Mouse (Mus musculus): ENCODE results near the gene Efcab11. TPM values are rescaled to one million over a fixed set of nuclear protein-coding genes. Genes with fewer than 3 reads are reported as not detected.

Efcab11 gene
- total RNA-seq, 1 experiment: 2.9 TPM

- H3K4me1 ChIP-seq (ENCODE audit: control insufficient read depth in 2 of 2, insufficient read depth in 2 of 2, low read length in 2 of 2, poor library complexity in 1 of 2): no peaks in the 10 kb centered on the region
Measured at GRCm38 (mm10) chr12:99685451-99686100, 198.7 kb downstream of the Efcab11 start.

GRCm38 (mm10) chr12:99681681-99682080, 202.6 kb downstream of the Efcab11 start:
- no peak for DNase-seq (ENCODE audit: low read depth, low spot score)
- Histone ChIP-seq H3K4me3 (ENCODE audit: insufficient read depth in 1 of 2, low read depth in 1 of 2, low read length in 2 of 2, poor library complexity in 1 of 2, severe bottlenecking in 1 of 2) (no peak overlapping the region), H3K27ac (ENCODE audit: insufficient read depth, low read depth, low read length, poor library complexity, severe bottlenecking) (no peak overlapping the region), H3K36me3 (ENCODE audit: control insufficient read depth, insufficient read depth, low read length, poor library complexity, severe bottlenecking) (no peaks in the 10 kb centered on the region), H3K4me1 (ENCODE audit: control insufficient read depth in 2 of 2, insufficient read depth in 2 of 2, low read length in 2 of 2, poor library complexity in 1 of 2) (no peaks in the 10 kb centered on the region), H3K9ac (ENCODE audit: insufficient read depth, low read depth, low read length, poor library complexity, severe bottlenecking) (no peak overlapping the region), H3K9me3 (ENCODE audit: control insufficient read depth, insufficient read depth, low read depth, low read length) (no peaks in the 10 kb centered on the region)
- TF ChIP-seq HCFC1 (IDR thresholded peaks at IDR 0.05; ENCODE audit: borderline replicate concordance, insufficient read depth, low read length): no peak
- no peak for TF ChIP-seq CHD2 (IDR thresholded peaks at IDR 0.05; ENCODE audit: low read depth, low read length)
- TF ChIP-seq ZNF384 (IDR thresholded peaks at IDR 0.05; ENCODE audit: low read depth, low read length): no peak
- TF ChIP-seq ZC3H11A (IDR thresholded peaks at IDR 0.05; ENCODE audit: borderline replicate concordance, low read depth, low read length): no peak
- TF ChIP-seq MAFK (IDR thresholded peaks at IDR 0.05; ENCODE audit: insufficient read depth, low read depth, low read length): no peak
- in situ Hi-C loops (cut with MboI; ENCODE audit: low sequenced_read_pairs in 2 of 2, unreplicated experiment in 2 of 2): no loop called here

More at GRCm38 (mm10) chr12:99685451-99686100, 198.7 kb downstream of the Efcab11 start:
- Histone ChIP-seq H3K9ac (ENCODE audit: insufficient read depth, low read depth, low read length, poor library complexity, severe bottlenecking) (no peak overlapping the region), H3K4me3 (ENCODE audit: insufficient read depth in 1 of 2, low read depth in 1 of 2, low read length in 2 of 2, poor library complexity in 1 of 2, severe bottlenecking in 1 of 2) (no peak overlapping the region), H3K9me3 (ENCODE audit: control insufficient read depth, insufficient read depth, low read depth, low read length) (no peaks in the 10 kb centered on the region), H3K27ac (ENCODE audit: insufficient read depth, low read depth, low read length, poor library complexity, severe bottlenecking) (no peak overlapping the region), H3K36me3 (ENCODE audit: control insufficient read depth, insufficient read depth, low read length, poor library complexity, severe bottlenecking) (no peaks in the 10 kb centered on the region)
- TF ChIP-seq HCFC1 (IDR thresholded peaks at IDR 0.05; ENCODE audit: borderline replicate concordance, insufficient read depth, low read length): no peak
- TF ChIP-seq CHD2 (IDR thresholded peaks at IDR 0.05; ENCODE audit: low read depth, low read length): no peak
- no peak for TF ChIP-seq MAFK (IDR thresholded peaks at IDR 0.05; ENCODE audit: insufficient read depth, low read depth, low read length)
- no peak for TF ChIP-seq ZNF384 (IDR thresholded peaks at IDR 0.05; ENCODE audit: low read depth, low read length)
- TF ChIP-seq ZC3H11A (IDR thresholded peaks at IDR 0.05; ENCODE audit: borderline replicate concordance, low read depth, low read length): no peak
- in situ Hi-C loops (cut with MboI; ENCODE audit: low sequenced_read_pairs in 2 of 2, unreplicated experiment in 2 of 2): no loop called here
- no peak for DNase-seq (ENCODE audit: low read depth, low spot score)

GRCm38 (mm10) chr12:99671866-99672191, 212.4 kb downstream of the Efcab11 start:
- DNase-seq (ENCODE audit: low read depth, low spot score): no peak
- Histone ChIP-seq H3K4me1 (ENCODE audit: control insufficient read depth in 2 of 2, insufficient read depth in 2 of 2, low read length in 2 of 2, poor library complexity in 1 of 2) (no peaks in the 10 kb centered on the region), H3K36me3 (ENCODE audit: control insufficient read depth, insufficient read depth, low read length, poor library complexity, severe bottlenecking) (no peaks in the 10 kb centered on the region), H3K27ac (ENCODE audit: insufficient read depth, low read depth, low read length, poor library complexity, severe bottlenecking) (no peak overlapping the region), H3K9ac (ENCODE audit: insufficient read depth, low read depth, low read length, poor library complexity, severe bottlenecking) (no peak overlapping the region), H3K4me3 (ENCODE audit: insufficient read depth in 1 of 2, low read depth in 1 of 2, low read length in 2 of 2, poor library complexity in 1 of 2, severe bottlenecking in 1 of 2) (no peak overlapping the region), H3K9me3 (ENCODE audit: control insufficient read depth, insufficient read depth, low read depth, low read length) (no peaks in the 10 kb centered on the region)
- TF ChIP-seq CHD2 (IDR thresholded peaks at IDR 0.05; ENCODE audit: low read depth, low read length) (no peak), ZC3H11A (IDR thresholded peaks at IDR 0.05; ENCODE audit: borderline replicate concordance, low read depth, low read length) (no peak), HCFC1 (IDR thresholded peaks at IDR 0.05; ENCODE audit: borderline replicate concordance, insufficient read depth, low read length) (no peak), MAFK (IDR thresholded peaks at IDR 0.05; ENCODE audit: insufficient read depth, low read depth, low read length) (no peak), ZNF384 (IDR thresholded peaks at IDR 0.05; ENCODE audit: low read depth, low read length) (no peak)
- in situ Hi-C loops (cut with MboI; ENCODE audit: low sequenced_read_pairs in 2 of 2, unreplicated experiment in 2 of 2): no loop called here

DNA sequence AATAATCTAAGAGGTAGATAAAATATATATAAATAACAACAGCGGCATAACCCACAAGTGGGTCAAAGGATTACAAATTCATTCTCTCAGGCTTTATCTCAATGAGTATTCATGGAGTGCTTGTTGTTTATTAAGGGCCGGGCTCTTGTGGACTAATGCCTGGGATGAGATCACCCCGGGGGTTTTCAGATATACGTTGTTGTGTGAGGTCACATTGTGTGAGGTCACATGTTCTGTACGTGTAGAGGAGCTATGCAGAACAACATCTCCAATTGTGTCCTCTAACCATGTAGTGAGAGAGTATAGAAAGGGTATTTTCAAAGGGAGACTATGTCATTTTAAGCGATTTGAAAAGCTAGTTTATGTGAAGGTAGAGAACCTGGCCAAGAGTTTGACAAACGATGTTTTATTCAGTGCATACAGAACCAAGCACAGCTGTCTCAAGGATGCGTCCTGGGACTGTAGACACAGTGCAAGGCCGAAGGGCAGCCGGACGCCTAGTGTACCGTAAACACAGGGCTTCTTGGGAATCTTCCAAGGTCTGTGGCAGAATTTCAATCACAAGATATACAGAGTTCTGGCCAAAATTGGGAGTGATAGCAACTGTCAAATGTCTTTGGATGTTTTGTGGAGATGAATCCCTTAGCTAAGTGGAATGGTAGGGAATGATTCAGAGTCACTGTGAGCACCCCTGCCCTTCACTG, 212.9 kb downstream of the Efcab11 start:
- in situ Hi-C loops (cut with MboI; ENCODE audit: low sequenced_read_pairs in 2 of 2, unreplicated experiment in 2 of 2): no loop called here
- H3K4me3 ChIP-seq (ENCODE audit: insufficient read depth in 1 of 2, low read depth in 1 of 2, low read length in 2 of 2, poor library complexity in 1 of 2, severe bottlenecking in 1 of 2): no peak overlapping the region
- H3K4me1 ChIP-seq (ENCODE audit: control insufficient read depth in 2 of 2, insufficient read depth in 2 of 2, low read length in 2 of 2, poor library complexity in 1 of 2): no peaks in the 10 kb centered on the region
- no peaks in the 10 kb centered on the region for H3K36me3 ChIP-seq (ENCODE audit: control insufficient read depth, insufficient read depth, low read length, poor library complexity, severe bottlenecking)
- no peak overlapping the region for H3K27ac ChIP-seq (ENCODE audit: insufficient read depth, low read depth, low read length, poor library complexity, severe bottlenecking)
- TF ChIP-seq ZC3H11A (IDR thresholded peaks at IDR 0.05; ENCODE audit: borderline replicate concordance, low read depth, low read length) (no peak), MAFK (IDR thresholded peaks at IDR 0.05; ENCODE audit: insufficient read depth, low read depth, low read length) (no peak), ZNF384 (IDR thresholded peaks at IDR 0.05; ENCODE audit: low read depth, low read length) (no peak), CHD2 (IDR thresholded peaks at IDR 0.05; ENCODE audit: low read depth, low read length) (no peak), HCFC1 (IDR thresholded peaks at IDR 0.05; ENCODE audit: borderline replicate concordance, insufficient read depth, low read length) (no peak)
- H3K9me3 ChIP-seq (ENCODE audit: control insufficient read depth, insufficient read depth, low read depth, low read length): no peaks in the 10 kb centered on the region
- DNase-seq (ENCODE audit: low read depth, low spot score): no peak
- H3K9ac ChIP-seq (ENCODE audit: insufficient read depth, low read depth, low read length, poor library complexity, severe bottlenecking): no peak overlapping the region
